Mouse (Mus musculus) heart, adult 18-20 months (tissue): Measurements from ENCODE around the gene Olfr1168. TPM values are rescaled to one million over a fixed set of nuclear protein-coding genes. Genes with fewer than 3 reads are reported as not detected.
"Not testable (repeated sequence)": the region's sequence is repeated elsewhere in the genome, so short reads cannot be mapped to it uniquely, and the experiment has no call there.

Source experiments
- DNase-seq, 2 experiments: peaks; one replicate each; pipeline ENCODE4 v3.0.0; 2021 to 2022; ENCODE audit warnings: mixed read lengths in 1 of 2
- long read RNA-seq, 2 experiments: library from polyadenylated mRNA; stranded (forward); transcript quantifications; one replicate each; pipeline ENCODE4 v2.0.0; 2021
- total RNA-seq, 2 experiments: library from RNA; stranded (reverse); gene quantifications; 2 replicates each; pipeline ENCODE4 v1.2.3; 2021

The Olfr1168 gene
- not detected for total RNA-seq
- long read RNA-seq, experiment 1: 0 reads
- long read RNA-seq, experiment 2: 0 reads

GRCm38 (mm10) chr2:88181580-88181979 is at the start of gene Olfr1168:
Gene Olfr1168, plus strand, starts transcription at chr2:88181880.
- DNase-seq: no peak

- not testable (repeated sequence) for DNase-seq
Measured at GRCm38 (mm10) chr2:88155093-88155492, 26.6 kb upstream of the Olfr1168 start, which contains the start of gene Olfr1167. Gene Olfr1167, minus strand, starts transcription at chr2:88155193.

- DNase-seq: no peak
Measured at GRCm38 (mm10) chr2:88220784-88221183, 39.1 kb downstream of the Olfr1168 start.

GRCm38 (mm10) chr2:88228234-88228633 is 46.6 kb downstream of the Olfr1168 start, which contains the start of gene Olfr1170:
Gene Olfr1170, minus strand, starts transcription at chr2:88228334.
- no peak for DNase-seq

Other genes starting within 250 kb of the Olfr1168 start
- gene Olfr1155, start 236.7 kb upstream of the Olfr1168 start, total RNA-seq: not detected
- not detected for gene Olfr1156, start 228.8 kb upstream of the Olfr1168 start, total RNA-seq
- not detected for gene Olfr1157, start 213.6 kb upstream of the Olfr1168 start, total RNA-seq
- not detected for gene Olfr74, start 207.2 kb upstream of the Olfr1168 start, total RNA-seq
- not detected for gene Olfr1158, start 191.8 kb upstream of the Olfr1168 start, total RNA-seq
- gene Olfr1160, start 173.6 kb upstream of the Olfr1168 start, total RNA-seq: not detected
- gene Olfr1161, start 159.1 kb upstream of the Olfr1168 start, total RNA-seq: not detected
- gene Olfr73, start 144.2 kb upstream of the Olfr1168 start, total RNA-seq: not detected
- gene Olfr1162, start 130.8 kb upstream of the Olfr1168 start, total RNA-seq: not detected
- gene Olfr1163, start 110.0 kb upstream of the Olfr1168 start, total RNA-seq: not detected
- gene Olfr1164, start 87.9 kb upstream of the Olfr1168 start, total RNA-seq: not detected
- gene Olfr1166, start 53.6 kb upstream of the Olfr1168 start, total RNA-seq: not detected
- gene Olfr1167, start 26.7 kb upstream of the Olfr1168 start, total RNA-seq: not detected
- not detected for gene Olfr1170, start 46.5 kb downstream of the Olfr1168 start, total RNA-seq
- not detected for gene Olfr1173, start 98.0 kb downstream of the Olfr1168 start, total RNA-seq
- not detected for gene Olfr1174-ps, start 133.3 kb downstream of the Olfr1168 start, total RNA-seq
- not detected for gene Olfr1175-ps, start 145.3 kb downstream of the Olfr1168 start, total RNA-seq
- gene Olfr1176, start 154.8 kb downstream of the Olfr1168 start, total RNA-seq: not detected
- gene Olfr1177-ps, start 164.6 kb downstream of the Olfr1168 start, total RNA-seq: not detected
- not detected for gene Olfr1178, start 205.2 kb downstream of the Olfr1168 start, total RNA-seq
- not detected for gene Olfr1179, start 224.6 kb downstream of the Olfr1168 start, total RNA-seq
- not detected for gene Olfr1180, start 237.3 kb downstream of the Olfr1168 start, total RNA-seq
- not detected for gene Olfr1181, start 244.3 kb downstream of the Olfr1168 start, total RNA-seq